Comparison of ENCODE assay signal across 9 mouse cellular contexts in the genomic region with DNA sequence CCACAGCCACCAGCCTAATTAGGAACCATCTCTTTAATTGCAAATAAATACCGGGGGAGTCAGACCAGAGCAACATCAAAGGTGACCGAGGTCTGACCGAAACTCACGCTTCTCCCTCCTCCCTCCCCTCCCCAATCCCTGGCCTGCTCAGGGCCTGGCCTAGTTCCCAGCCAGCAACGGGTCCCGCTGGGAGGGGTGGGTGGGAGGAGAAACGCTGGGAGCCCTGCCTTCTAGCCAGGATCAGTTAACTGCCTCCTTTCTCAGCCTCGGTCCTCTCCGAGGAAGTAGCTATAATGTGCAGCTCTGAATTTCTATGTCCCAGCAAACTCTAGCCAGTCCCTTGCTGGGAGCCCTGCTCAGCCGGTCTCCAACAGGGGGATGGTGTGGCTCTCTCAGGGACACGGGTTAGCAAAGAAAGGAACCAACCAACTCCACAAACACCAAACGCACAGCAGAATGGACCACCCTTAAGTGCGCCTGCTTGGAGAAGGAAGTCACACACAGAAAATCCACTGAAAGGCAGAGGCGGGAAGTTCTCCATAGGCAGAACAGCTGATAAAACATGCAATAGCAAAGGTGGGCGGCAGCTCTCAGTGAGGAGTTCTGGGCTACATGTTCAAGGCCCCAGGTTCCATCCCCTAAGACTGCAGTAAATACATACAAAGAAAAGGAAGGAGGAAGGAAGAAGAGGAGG.
DNase-seq lines count a peak whose midpoint lies in the region; ATAC-seq and TF ChIP-seq lines count a peak whose summit lies in the region.
"Had no signal": no experiment of that assay in that cellular context is flagged by ENCODE, and none has a peak within 500 bp of the region (broad histone marks: within the 10 kb centered on the region; RNA-seq: fewer than 3 reads in every experiment).

No protein-coding gene starts in this region.

- peak; percentile 10; the same call in 1 of the 2 replicates for TF ChIP-seq CTCF in heart, postnatal 0 days (IDR thresholded peaks at IDR 0.05; ENCODE audit: low read depth)

- no peaks in the 10 kb centered on the region for H3K27me3 ChIP-seq in embryonic facial prominence, embryonic 11.5 days (ENCODE audit: control insufficient read depth, insufficient read depth, low read length)
- H3K27me3 ChIP-seq in heart, postnatal 0 days (ENCODE audit: control insufficient read depth, insufficient read depth, low read length): no peaks in the 10 kb centered on the region
- H3K27me3 ChIP-seq in limb, embryonic 10.5 days (ENCODE audit: low read depth, poor library complexity, severe bottlenecking): no peaks in the 10 kb centered on the region
- no peaks in the 10 kb centered on the region for H3K27me3 ChIP-seq in midbrain, embryonic 16.5 days (ENCODE audit: control insufficient read depth, insufficient read depth, low read depth, low read length)

- H3K27ac ChIP-seq in embryonic facial prominence, embryonic 11.5 days (replicated peaks; ENCODE audit: low read depth, low read length): peak overlapping the region; percentile 85; the same call in 1 of the 2 replicates
- peak overlapping the region; percentile 81 for H3K27ac ChIP-seq in heart, postnatal 0 days (ENCODE audit: low read depth)
- peak overlapping the region; percentile 93 for H3K27ac ChIP-seq in limb, embryonic 10.5 days
- 0 out of 2 replicates have a peak overlapping the region, but pooled peaks have one; percentile 50 for H3K27ac ChIP-seq in midbrain, embryonic 16.5 days (ENCODE audit: low read length)

- TF ChIP-seq EP300 in heart, postnatal 0 days (IDR thresholded peaks at IDR 0.05; ENCODE audit: low read depth): no peak

- WGBS in embryonic facial prominence, embryonic 11.5 days: 18% methylated on average over 15 of the region's 15 CpGs
- WGBS in heart, postnatal 0 days: 12% methylated on average over 15 of the region's 15 CpGs
- WGBS in limb, embryonic 10.5 days: 9% methylated on average over 15 of the region's 15 CpGs
- 19% methylated on average over 15 of the region's 15 CpGs for WGBS in midbrain, embryonic 16.5 days

- no peaks in the 10 kb centered on the region for H3K9me3 ChIP-seq in embryonic facial prominence, embryonic 11.5 days (replicated peaks; ENCODE audit: control insufficient read depth, low read length)
- H3K9me3 ChIP-seq in heart, postnatal 0 days (replicated peaks; ENCODE audit: control insufficient read depth, low read length): no peaks in the 10 kb centered on the region
- H3K9me3 ChIP-seq in limb, embryonic 10.5 days (replicated peaks): no peaks in the 10 kb centered on the region
- H3K9me3 ChIP-seq in midbrain, embryonic 16.5 days (replicated peaks; ENCODE audit: control insufficient read depth, low read length, poor library complexity, severe bottlenecking): no peaks in the 10 kb centered on the region
- H3K9me3 ChIP-seq: megakaryocyte, embryonic 14.5 days had no signal

- DNase-seq in adipocyte (ENCODE audit: low spot score): peak; percentile 82
- peak; percentile 62 for DNase-seq in embryonic facial prominence, embryonic 11.5 days (ENCODE audit: low spot score)
- peak; percentile 87 for DNase-seq in heart, postnatal 0 days (ENCODE audit: low spot score)
- peak; percentile 65 for DNase-seq in limb, embryonic 10.5 days (ENCODE audit: low spot score)
- DNase-seq in T-cell, adult 2 months (ENCODE audit: low spot score): no peak

- H3K4me1 ChIP-seq in embryonic facial prominence, embryonic 11.5 days (ENCODE audit: control insufficient read depth, insufficient read depth, low read length): peaks cover 17% of the 10 kb centered on the region
- peaks cover 55% of the 10 kb centered on the region for H3K4me1 ChIP-seq in heart, postnatal 0 days (ENCODE audit: control insufficient read depth, insufficient read depth)
- H3K4me1 ChIP-seq in limb, embryonic 10.5 days: peaks cover 87% of the 10 kb centered on the region
- H3K4me1 ChIP-seq in midbrain, embryonic 16.5 days (ENCODE audit: control insufficient read depth, insufficient read depth, low read length): peaks cover 24% of the 10 kb centered on the region

- ATAC-seq in embryonic facial prominence, embryonic 11.5 days (replicated peaks; ENCODE audit: insufficient number of reproducible peaks, low FRiP score, low TSS enrichment, low read depth): 0 out of 2 replicates have a peak, but pooled peaks have one; percentile 8
- peak; percentile 70 for ATAC-seq in heart, postnatal 0 days (ENCODE audit: insufficient read depth, low read depth)
- no peak for ATAC-seq in midbrain, embryonic 16.5 days
- no peak for ATAC-seq in CD4-positive, CD25-positive, alpha-beta regulatory T cell, adult 4 months
- no peak for ATAC-seq in megakaryocyte, adult 5-6 weeks (ENCODE audit: poor library complexity, severe bottlenecking)

- H3K4me3 ChIP-seq in embryonic facial prominence, embryonic 11.5 days (ENCODE audit: low read depth, low read length): no peak overlapping the region
- H3K4me3 ChIP-seq in heart, postnatal 0 days (ENCODE audit: low read depth, low read length): no peak overlapping the region
- peak overlapping the region; percentile 38; the same call in 1 of the 2 replicates for H3K4me3 ChIP-seq in limb, embryonic 10.5 days
- H3K4me3 ChIP-seq in midbrain, embryonic 16.5 days (ENCODE audit: low read depth, low read length): no peak overlapping the region
- H3K4me3 ChIP-seq: megakaryocyte, embryonic 14.5 days had no signal

- no peaks in the 10 kb centered on the region for H3K36me3 ChIP-seq in embryonic facial prominence, embryonic 11.5 days (replicated peaks; ENCODE audit: control insufficient read depth, insufficient read depth, low read depth, low read length)
- H3K36me3 ChIP-seq in heart, postnatal 0 days (replicated peaks; ENCODE audit: control insufficient read depth, insufficient read depth, low read length): peaks cover 3% of the 10 kb centered on the region
- peaks cover 18% of the 10 kb centered on the region for H3K36me3 ChIP-seq in limb, embryonic 10.5 days
- H3K36me3 ChIP-seq in midbrain, embryonic 16.5 days (ENCODE audit: control insufficient read depth, insufficient read depth, low read length): no peaks in the 10 kb centered on the region

- H3K9ac ChIP-seq in embryonic facial prominence, embryonic 11.5 days (replicated peaks; ENCODE audit: low read length): 0 out of 2 replicates have a peak overlapping the region, but pooled peaks have one; percentile 4
- H3K9ac ChIP-seq in heart, postnatal 0 days (replicated peaks; ENCODE audit: low read depth, low read length): 0 out of 2 replicates have a peak overlapping the region, but pooled peaks have one; percentile 3
- H3K9ac ChIP-seq in midbrain, embryonic 16.5 days (ENCODE audit: low read depth, low read length): no peak overlapping the region

- no peak overlapping the region for H3K4me2 ChIP-seq in embryonic facial prominence, embryonic 11.5 days (ENCODE audit: low read depth, low read length)
- peak overlapping the region; percentile 32 for H3K4me2 ChIP-seq in heart, postnatal 0 days (ENCODE audit: low read depth, low read length)
- H3K4me2 ChIP-seq in midbrain, embryonic 16.5 days (ENCODE audit: low read length): 0 out of 2 replicates have a peak overlapping the region, but pooled peaks have one; percentile 12

Comparison
In these comparisons a context has a peak if more than half of its experiments do, and no peak if none do; other contexts are left out.
1. ATAC-seq: peak in embryonic facial prominence, embryonic 11.5 days (single experiment) and heart, postnatal 0 days (single experiment); none in midbrain, embryonic 16.5 days (single experiment), CD4-positive, CD25-positive, alpha-beta regulatory T cell, adult 4 months (single experiment) and megakaryocyte, adult 5-6 weeks (single experiment).
2. Peak in every context shown above with its lines, with median percentiles within 50 percentile points of each other: H3K27ac ChIP-seq.